Mouse (Mus musculus) liver, embryonic 15.5 days (tissue): Measurements from ENCODE around the gene Mrpl34. TPM values are rescaled to one million over a fixed set of nuclear protein-coding genes. Genes with fewer than 3 reads are reported as not detected.
A peak's percentile ranks its signal among the peaks of the same experiment; 100 is the strongest.

Experiments
- ATAC-seq: fragments of 200-750 bp; cut with Nextera tagmentation; 2 replicates; pipeline ENCODE4 v1.8.0; 2017; ENCODE audit warnings: moderate number of reproducible peaks, mild to moderate bottlenecking, moderate library complexity; ENCODE audit not compliant: insufficient read depth
- H3K27ac ChIP-seq: fragments of 300-500 bp; sonication (generic); replicated peaks from 2 replicates; pipeline ENCODE4 v1.5.1; 2015; ENCODE audit warnings: mild to moderate bottlenecking, inconsistent platforms
- H3K27me3 ChIP-seq: fragments of 300-500 bp; sonication (generic); 2 replicates; pipeline ENCODE4 v1.6.1; 2015; ENCODE audit warnings: mild to moderate bottlenecking, inconsistent platforms
- H3K36me3 ChIP-seq: fragments of 300-500 bp; sonication (generic); replicated peaks from 2 replicates; pipeline ENCODE4 v1.6.1; 2015; ENCODE audit warnings: moderate library complexity, mild to moderate bottlenecking, inconsistent platforms
- H3K4me1 ChIP-seq: fragments of 300-500 bp; sonication (generic); replicated peaks from 2 replicates; pipeline ENCODE4 v1.6.1; 2015; ENCODE audit warnings: inconsistent platforms
- H3K4me2 ChIP-seq: fragments of 300-500 bp; sonication (generic); 2 replicates; pipeline ENCODE4 v1.6.1; 2015; ENCODE audit warnings: moderate library complexity, mild to moderate bottlenecking, inconsistent platforms
- H3K4me3 ChIP-seq: fragments of 300-500 bp; sonication (generic); replicated peaks from 2 replicates; pipeline ENCODE4 v1.5.1; 2015; ENCODE audit warnings: mild to moderate bottlenecking, inconsistent platforms
- H3K9ac ChIP-seq: fragments of 300-500 bp; sonication (generic); 2 replicates; pipeline ENCODE4 v1.6.1; 2015; ENCODE audit warnings: moderate library complexity, mild to moderate bottlenecking, inconsistent platforms
- H3K9me3 ChIP-seq: fragments of 300-500 bp; sonication (generic); replicated peaks from 2 replicates; pipeline ENCODE4 v1.6.1; 2016; ENCODE audit warnings: inconsistent platforms
- WGBS: fragments of 180-500 bp; shearing (Covaris S2); methylation state at CpG from one replicate; pipeline ENCODE4 v1.1.7; 2015; ENCODE audit warnings: mixed read lengths; ENCODE audit not compliant: insufficient replicate concordance; 5-methylcytosine and 5-hydroxymethylcytosine counted together
- polyA plus RNA-seq: library from polyadenylated mRNA; unstranded; fragments of >200 nt; fragmentation: Nextera tagmentation; extraction: Ambion mirVana; gene quantifications from 2 replicates; pipeline ENCODE4 v1.2.1, GENCODE M21; 2015

The Mrpl34 gene
- polyA plus RNA-seq, 1 experiment from 2014 or later = 96.6 TPM

GRCm38 (mm10) chr8:71457659-71458270 lies 7.0 kb upstream of the Mrpl34 start:
- no peak for ATAC-seq
- H3K9me3 ChIP-seq = no peaks in the 10 kb centered on the region
- peaks cover 6% of the 10 kb centered on the region; the same call in 1 of the 2 replicates for H3K27me3 ChIP-seq
- no peak overlapping the region for H3K9ac ChIP-seq
- no peak overlapping the region for H3K27ac ChIP-seq
- peaks cover 8% of the 10 kb centered on the region; the same call in 1 of the 2 replicates for H3K36me3 ChIP-seq
- no peak overlapping the region for H3K4me3 ChIP-seq
- H3K4me1 ChIP-seq = peaks cover 15% of the 10 kb centered on the region
- no peak overlapping the region for H3K4me2 ChIP-seq
- 76% methylated on average over 20 of the region's 20 CpGs for WGBS

GRCm38 (mm10) chr8:71460716-71461115 lies 4.0 kb upstream of the Mrpl34 start:
- 83% methylated on average over 6 of the region's 6 CpGs for WGBS
- H3K27ac ChIP-seq = no peak overlapping the region
- no peak for ATAC-seq

GRCm38 (mm10) chr8:71461152-71461840 lies 3.5 kb upstream of the Mrpl34 start:
- H3K9ac ChIP-seq = no peak overlapping the region
- H3K27me3 ChIP-seq = peaks cover 4% of the 10 kb centered on the region; the same call in 1 of the 2 replicates
- H3K4me1 ChIP-seq = peaks cover 43% of the 10 kb centered on the region
- H3K27ac ChIP-seq = no peak overlapping the region
- H3K4me3 ChIP-seq = no peak overlapping the region
- WGBS = 85% methylated on average over 47 of the region's 47 CpGs
- no peak overlapping the region for H3K4me2 ChIP-seq
- H3K9me3 ChIP-seq = no peaks in the 10 kb centered on the region
- peaks cover 14% of the 10 kb centered on the region; the same call in 1 of the 2 replicates for H3K36me3 ChIP-seq
- no peak for ATAC-seq

More at GRCm38 (mm10) chr8:71460716-71461115, 4.0 kb upstream of the Mrpl34 start:
- Histone ChIP-seq H3K9ac (no peak overlapping the region), H3K4me3 (no peak overlapping the region), H3K9me3 (no peaks in the 10 kb centered on the region), H3K4me2 (no peak overlapping the region), H3K27me3 (peaks cover 4% of the 10 kb centered on the region; the same call in 1 of the 2 replicates), H3K4me1 (peaks cover 37% of the 10 kb centered on the region), H3K36me3 (peaks cover 8% of the 10 kb centered on the region; the same call in 1 of the 2 replicates)

DNA sequence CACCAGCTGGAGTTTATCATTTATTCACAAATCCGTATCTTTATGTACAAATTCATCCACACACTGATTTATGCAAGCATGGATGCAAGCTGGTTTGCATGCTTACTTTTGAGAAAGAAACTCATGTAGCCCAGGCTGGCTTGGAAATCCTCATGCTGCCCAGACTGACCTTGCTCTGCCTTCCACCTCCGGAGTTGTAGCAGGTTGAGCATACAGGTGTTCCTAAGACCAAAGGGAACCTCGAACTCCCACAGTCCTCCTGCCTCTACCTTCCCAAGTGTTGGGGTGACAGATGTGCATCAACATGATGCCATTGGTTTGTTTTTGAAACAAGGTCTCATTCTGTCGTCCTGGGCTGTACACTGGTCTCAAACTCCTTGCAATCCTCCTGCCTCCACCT lies 2.6 kb upstream of the Mrpl34 start:
- WGBS = 72% methylated on average over 4 of the region's 4 CpGs
- Histone ChIP-seq H3K4me3 (peak overlapping the region; percentile 80; the same call in 1 of the 2 replicates), H3K27ac (no peak overlapping the region), H3K9ac (no peak overlapping the region), H3K4me2 (peak overlapping the region; percentile 97), H3K36me3 (peaks cover 18% of the 10 kb centered on the region; the same call in 1 of the 2 replicates), H3K27me3 (no peaks in the 10 kb centered on the region; the same call in 1 of the 2 replicates), H3K9me3 (no peaks in the 10 kb centered on the region), H3K4me1 (peaks cover 38% of the 10 kb centered on the region)
- ATAC-seq = no peak

- H3K27ac ChIP-seq = peak overlapping the region; percentile 51; the same call in 1 of the 2 replicates
- peak overlapping the region; percentile 97 for H3K4me2 ChIP-seq
- H3K9me3 ChIP-seq = no peaks in the 10 kb centered on the region
- no peak for ATAC-seq
- peaks cover 37% of the 10 kb centered on the region for H3K4me1 ChIP-seq
- peak overlapping the region; percentile 85 for H3K9ac ChIP-seq
- peaks cover 18% of the 10 kb centered on the region; the same call in 1 of the 2 replicates for H3K36me3 ChIP-seq
- peak overlapping the region; percentile 80 for H3K4me3 ChIP-seq
- 4% methylated on average over 16 of the region's 16 CpGs for WGBS
- no peaks in the 10 kb centered on the region; the same call in 1 of the 2 replicates for H3K27me3 ChIP-seq
Observed at GRCm38 (mm10) chr8:71462786-71463185, 2.0 kb upstream of the Mrpl34 start.

DNA sequence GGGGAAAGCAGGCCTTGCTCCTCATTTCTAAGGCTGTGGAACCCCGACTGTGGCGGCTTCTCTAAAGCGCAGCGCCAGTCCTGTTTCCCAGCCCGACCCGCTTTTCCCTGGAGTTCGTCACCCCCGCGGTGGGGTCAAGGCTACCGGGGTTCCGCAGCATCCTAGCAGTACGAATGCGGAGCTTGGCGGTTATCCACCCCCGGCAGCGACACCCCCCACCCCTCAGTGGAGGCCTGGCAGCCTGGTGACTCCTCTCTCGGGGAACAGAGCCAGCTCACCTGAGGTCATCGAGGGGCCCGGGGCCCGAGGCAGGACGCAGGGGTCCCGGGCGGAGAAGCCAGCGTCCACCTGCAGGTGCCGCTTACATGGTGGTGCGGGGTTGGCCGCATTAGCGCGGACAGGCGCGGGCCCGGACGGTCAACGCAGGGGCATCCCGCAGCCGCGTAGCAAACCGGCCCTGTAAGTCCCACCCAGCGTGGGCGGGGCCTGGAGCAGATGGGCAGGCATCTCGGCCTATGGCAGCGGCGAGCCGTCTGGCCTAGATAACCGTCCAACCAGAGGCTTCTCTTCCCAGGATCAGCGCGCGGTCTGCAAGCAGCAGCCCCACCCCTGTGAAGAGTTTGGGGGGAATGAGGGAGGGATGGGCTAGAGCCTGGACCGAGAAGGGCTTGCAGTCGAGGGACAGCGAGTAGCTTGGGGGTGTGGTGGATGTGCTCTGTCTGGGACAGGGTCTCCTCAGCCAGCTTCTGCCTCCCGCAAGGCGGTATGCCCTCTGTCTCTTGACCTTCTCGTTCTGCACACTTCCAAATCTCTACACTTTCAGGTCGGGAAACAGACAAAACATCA lies 1.3 kb upstream of the Mrpl34 start, which contains the start of gene Abhd8:
TSS of gene Abhd8 (minus strand) at position 468 of the 846 bp plus-strand sequence.
- no peaks in the 10 kb centered on the region for H3K9me3 ChIP-seq
- H3K27me3 ChIP-seq = no peaks in the 10 kb centered on the region; the same call in 1 of the 2 replicates
- peaks cover 18% of the 10 kb centered on the region; the same call in 1 of the 2 replicates for H3K36me3 ChIP-seq
- peak within 1 kb of the TSS; percentile 80 for H3K4me3 ChIP-seq
- H3K4me2 ChIP-seq = peak within 1 kb of the TSS; percentile 97
- peaks cover 38% of the 10 kb centered on the region for H3K4me1 ChIP-seq
- peak within 1 kb of the TSS; percentile 87 for H3K27ac ChIP-seq
- under 1% methylated on average over 55 of the region's 55 CpGs for WGBS
- ATAC-seq = peak; percentile 72
- peak within 1 kb of the TSS; percentile 85 for H3K9ac ChIP-seq

DNA sequence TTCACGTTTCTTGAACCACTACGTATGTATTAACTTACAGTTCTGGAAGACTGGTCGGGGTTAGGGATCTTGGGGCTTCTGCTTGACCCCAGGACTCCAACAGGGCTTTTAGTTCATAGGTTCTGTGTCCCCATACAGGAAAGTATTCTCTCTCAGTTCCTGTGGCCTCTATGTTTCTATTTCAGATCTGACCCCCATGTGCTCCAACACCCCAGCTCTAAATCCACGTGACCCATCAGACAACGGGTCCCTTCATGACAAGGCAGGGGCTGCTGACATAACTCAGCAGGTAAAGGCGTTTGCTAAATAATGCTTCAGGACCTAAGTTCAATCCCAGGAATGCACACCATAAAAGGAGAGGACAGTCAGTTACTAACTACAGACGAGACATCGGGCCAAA lies 974 bp downstream of the Mrpl34 start:
- Histone ChIP-seq H3K27ac (no peak overlapping the region), H3K27me3 (no peaks in the 10 kb centered on the region; the same call in 1 of the 2 replicates), H3K9ac (peak overlapping the region; percentile 69), H3K4me3 (peak overlapping the region; percentile 80), H3K9me3 (no peaks in the 10 kb centered on the region), H3K4me2 (peak overlapping the region; percentile 97), H3K4me1 (peaks cover 56% of the 10 kb centered on the region), H3K36me3 (peaks cover 17% of the 10 kb centered on the region; the same call in 1 of the 2 replicates)
- WGBS = 71% methylated on average over 8 of the region's 8 CpGs
- ATAC-seq = no peak

- no peaks in the 10 kb centered on the region for H3K9me3 ChIP-seq
- no peak overlapping the region for H3K27ac ChIP-seq
- peaks cover 61% of the 10 kb centered on the region for H3K4me1 ChIP-seq
- H3K36me3 ChIP-seq = peaks cover 17% of the 10 kb centered on the region
- H3K27me3 ChIP-seq = no peaks in the 10 kb centered on the region; the same call in 1 of the 2 replicates
- H3K4me3 ChIP-seq = peak overlapping the region; percentile 80
- H3K9ac ChIP-seq = no peak overlapping the region
- peak overlapping the region; percentile 97; the same call in 1 of the 2 replicates for H3K4me2 ChIP-seq
- 85% methylated on average over 5 of the region's 5 CpGs for WGBS
- no peak for ATAC-seq
Observed at GRCm38 (mm10) chr8:71466198-71466597, 1.4 kb downstream of the Mrpl34 start.

- H3K36me3 ChIP-seq = peaks cover 25% of the 10 kb centered on the region
- WGBS = 81% methylated on average over 2 of the region's 2 CpGs
- no peak overlapping the region for H3K27ac ChIP-seq
- peaks cover 59% of the 10 kb centered on the region for H3K4me1 ChIP-seq
- H3K4me3 ChIP-seq = no peak overlapping the region
- no peaks in the 10 kb centered on the region; the same call in 1 of the 2 replicates for H3K27me3 ChIP-seq
- H3K9me3 ChIP-seq = no peaks in the 10 kb centered on the region
- no peak for ATAC-seq
- H3K9ac ChIP-seq = no peak overlapping the region
- H3K4me2 ChIP-seq = no peak overlapping the region
Observed at GRCm38 (mm10) chr8:71467201-71467600, 2.4 kb downstream of the Mrpl34 start.

DNA sequence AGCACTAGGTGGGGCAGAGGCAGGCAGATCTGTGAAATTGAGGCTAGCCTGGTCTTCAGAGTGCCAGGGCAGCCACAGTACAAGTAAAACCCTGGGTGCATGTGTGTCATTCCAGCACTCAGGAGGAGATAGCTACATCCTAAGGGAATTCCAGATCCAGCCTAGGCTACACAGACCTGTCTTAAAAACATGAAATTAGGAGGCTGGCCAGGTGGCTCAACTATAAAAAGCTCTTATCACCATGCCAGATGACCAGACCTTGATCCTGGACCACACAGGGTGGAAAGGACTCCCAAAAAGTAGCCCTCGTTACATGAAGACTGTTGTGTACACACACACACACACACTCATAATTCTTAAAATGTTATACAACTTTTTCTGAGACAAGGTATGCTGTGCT lies 3.2 kb downstream of the Mrpl34 start:
- no peaks in the 10 kb centered on the region for H3K27me3 ChIP-seq
- ATAC-seq = no peak
- H3K36me3 ChIP-seq = peaks cover 33% of the 10 kb centered on the region
- no peaks in the 10 kb centered on the region for H3K9me3 ChIP-seq
- no peak overlapping the region for H3K27ac ChIP-seq
- WGBS = 66% methylated on average over 1 of the region's 1 CpGs
- 0 out of 2 replicates have a peak overlapping the region, but pooled peaks have one; percentile 60 for H3K4me2 ChIP-seq
- no peak overlapping the region for H3K9ac ChIP-seq
- no peak overlapping the region for H3K4me3 ChIP-seq
- H3K4me1 ChIP-seq = peaks cover 51% of the 10 kb centered on the region
